Mouse (Mus musculus) CH12.LX (cell line): Measurements from ENCODE around the gene Abhd15. TPM values are rescaled to one million over a fixed set of nuclear protein-coding genes. Genes with fewer than 3 reads are reported as not detected.
"Not testable (repeated sequence)": the region's sequence is repeated elsewhere in the genome, so short reads cannot be mapped to it uniquely, and the experiment has no call there.

Experiments used
- DNase-seq: peaks from one replicate; pipeline ENCODE4 v3.0.0-alpha.2; 2013; ENCODE audit errors: extremely low read depth
- H3K27ac ChIP-seq: 2 replicates; pipeline ENCODE4 v1.5.1; 2012; ENCODE audit warnings: low read depth, mild to moderate bottlenecking, control low read depth, moderate library complexity; ENCODE audit not compliant: insufficient read depth
- H3K27me3 ChIP-seq: replicated peaks from 2 replicates; pipeline ENCODE3; 2012; ENCODE audit warnings: inconsistent platforms
- H3K36me3 ChIP-seq, 2 experiments: replicated peaks in 1 of 2; 2 replicates each; pipeline versions ENCODE3 to v1.6.1; 2012; ENCODE audit warnings: inconsistent platforms in 1 of 2, low read length in 1 of 2, mild to moderate bottlenecking in 1 of 2, mixed read lengths in 1 of 2, moderate library complexity in 1 of 2; ENCODE audit not compliant: control insufficient read depth in 1 of 2, insufficient read depth in 1 of 2
- H3K4me1 ChIP-seq, 2 experiments: 2 replicates each; pipeline ENCODE4 v1.6.1; 2012; ENCODE audit warnings: inconsistent platforms in 1 of 2, moderate library complexity in 1 of 2; ENCODE audit not compliant: insufficient read depth in 2 of 2, control insufficient read depth in 1 of 2
- H3K4me2 ChIP-seq: 2 replicates; pipeline ENCODE4 v1.6.1; 2012; ENCODE audit warnings: low read depth, mild to moderate bottlenecking, control low read depth; ENCODE audit not compliant: poor library complexity, insufficient read depth, severe bottlenecking
- H3K4me3 ChIP-seq, 3 experiments: fragments of 150-350 bp in 1 of 3; sonication (generic) in 1 of 3; replicated peaks in 1 of 3; 2 replicates each; pipeline versions ENCODE3 to v1.5.1; 2011 to 2012; ENCODE audit warnings: low read depth in 2 of 3, low read length in 2 of 3, mild to moderate bottlenecking in 2 of 3, moderate library complexity in 2 of 3, control low read depth in 1 of 3, improper control_type of control experiment in 1 of 3, inconsistent platforms in 1 of 3, mixed read lengths in 1 of 3; ENCODE audit not compliant: poor library complexity in 1 of 3
- H3K79me2 ChIP-seq: replicated peaks from 2 replicates; pipeline ENCODE4 v1.6.1; 2012; ENCODE audit warnings: mild to moderate bottlenecking, moderate library complexity; ENCODE audit not compliant: control insufficient read depth, poor library complexity, insufficient read depth, severe bottlenecking; ENCODE audit errors: extremely low read depth
- H3K9ac ChIP-seq: 2 replicates; pipeline ENCODE4 v1.6.1; 2012; ENCODE audit warnings: low read depth, mild to moderate bottlenecking, control low read depth, moderate library complexity; ENCODE audit not compliant: insufficient read depth
- H3K9me3 ChIP-seq: replicated peaks from 2 replicates; pipeline ENCODE3; 2012; ENCODE audit warnings: low read length, inconsistent platforms, mixed read lengths
- CTCF ChIP-seq, 2 experiments: IDR thresholded peaks in 1 of 2; conservative IDR thresholded peaks in 1 of 2; 2 replicates each; pipeline ENCODE4 v1.5.1; 2011 to 2012; ENCODE audit warnings: low read depth in 2 of 2, low read length in 2 of 2, improper control_type of control experiment in 1 of 2, inconsistent platforms in 1 of 2, mild to moderate bottlenecking in 1 of 2, moderate library complexity in 1 of 2
- EP300 ChIP-seq: IDR thresholded peaks from 2 replicates; pipeline ENCODE4 v1.6.1; 2011; ENCODE audit warnings: low read length, improper control_type of control experiment
- HCFC1 ChIP-seq: IDR thresholded peaks from 2 replicates; pipeline ENCODE4 v1.6.1; 2012; ENCODE audit warnings: low read depth, mild to moderate bottlenecking, inconsistent platforms, low read length, improper control_type of control experiment
- KAT2A ChIP-seq: IDR thresholded peaks from 2 replicates; pipeline ENCODE4 v1.6.1; 2012; ENCODE audit warnings: low read length, improper control_type of control experiment, inconsistent platforms; ENCODE audit not compliant: insufficient replicate concordance
- MAFK ChIP-seq: IDR thresholded peaks from 2 replicates; pipeline ENCODE4 v1.6.1; 2011; ENCODE audit warnings: low read length, improper control_type of control experiment; ENCODE audit not compliant: insufficient replicate concordance
- MAZ ChIP-seq: IDR thresholded peaks from 2 replicates; pipeline ENCODE4 v1.6.1; 2012; ENCODE audit warnings: low read depth, mild to moderate bottlenecking, inconsistent platforms, low read length, improper control_type of control experiment, moderate library complexity
- MXI1 ChIP-seq: IDR thresholded peaks from 2 replicates; pipeline ENCODE4 v1.6.1; 2011; ENCODE audit warnings: mild to moderate bottlenecking, low read depth, low read length, improper control_type of control experiment
- NELFE ChIP-seq: IDR thresholded peaks from 2 replicates; pipeline ENCODE4 v1.6.1; 2011; ENCODE audit warnings: low read depth, low read length, improper control_type of control experiment
- RCOR1 ChIP-seq: conservative IDR thresholded peaks from 2 replicates; pipeline ENCODE4 v1.6.1; 2012; ENCODE audit warnings: low read depth, mild to moderate bottlenecking, inconsistent platforms, low read length, improper control_type of control experiment
- SMC3 ChIP-seq: IDR thresholded peaks from 2 replicates; pipeline ENCODE4 v1.6.1; 2011; ENCODE audit warnings: low read depth, low read length, improper control_type of control experiment
- TBP ChIP-seq: conservative IDR thresholded peaks from 2 replicates; pipeline ENCODE4 v1.6.1; 2011; ENCODE audit warnings: low read depth, low read length, improper control_type of control experiment
- USF1 ChIP-seq: IDR thresholded peaks from 2 replicates; pipeline ENCODE4 v1.6.1; 2014; ENCODE audit warnings: low read depth, mild to moderate bottlenecking, inconsistent platforms, low read length, improper control_type of control experiment
- USF2 ChIP-seq: conservative IDR thresholded peaks from 2 replicates; pipeline ENCODE4 v1.6.1; 2011; ENCODE audit warnings: low read depth, low read length, improper control_type of control experiment
- ZMIZ1 ChIP-seq: IDR thresholded peaks from 2 replicates; pipeline ENCODE4 v1.6.1; 2012; ENCODE audit warnings: low read depth, mild to moderate bottlenecking, inconsistent platforms, low read length, improper control_type of control experiment
- dilution Hi-C: fragments of 300-500 bp; cut with MboI; formaldehyde crosslinking; loops from 2 replicates; pipeline ENCODE4 v1.14.3; 2020; ENCODE audit warnings: low sequenced_read_pairs; ENCODE audit not compliant: extremely low pct_unique_long_range_greater_than_20kb, extremely low pct_ligation_motif_present
- in situ Hi-C: fragments of 300-500 bp; cut with MboI; formaldehyde crosslinking; loops from 3 replicates; pipeline ENCODE4 v1.14.3; 2019; ENCODE audit warnings: low sequenced_read_pairs, low pct_ligation_motif_present, low pct_unique_long_range_greater_than_20kb, mixed read lengths
- polyA plus RNA-seq: library from polyadenylated mRNA; unstranded; fragments of >175 nt; gene quantifications from 2 replicates; pipeline ENCODE4 v1.2.1, GENCODE M21; 2012; ENCODE audit warnings: low read depth; ENCODE audit not compliant: insufficient read length
- total RNA-seq, 2 experiments: library from RNA; depleted of rRNA; stranded (reverse); fragments of 300-350 nt in 1 of 2; fragments of >200 nt in 1 of 2; gene quantifications; 2 replicates each; pipeline ENCODE4 v1.2.3; 2012 to 2014

Abhd15 gene
- total and polyA plus RNA-seq, 3 experiments: 0.11 to 0.38 (median 0.23) TPM

- H3K27me3 ChIP-seq, H3K9ac ChIP-seq, H3K4me3 ChIP-seq, DNase-seq, H3K9me3 ChIP-seq, H3K4me1 ChIP-seq, H3K4me2 ChIP-seq, dilution Hi-C loops, H3K79me2 ChIP-seq, H3K27ac ChIP-seq, in situ Hi-C loops: not testable (repeated sequence)
- peak in 1 of 2 experiments; percentile 29; a peak in 2 of 4 replicates for TF ChIP-seq CTCF (conservative IDR thresholded peaks at IDR 0.05 in 1 of 2, IDR thresholded peaks at IDR 0.05 in 1 of 2; ENCODE audit: low read depth in 2 of 2, low read length in 2 of 2)
- H3K36me3 ChIP-seq: peaks cover 0 to 17% of the 10 kb centered on the region in 2 experiments
Measured at GRCm38 (mm10) chr11:77528420-77528819, 13.5 kb downstream of the Abhd15 start.

- in situ Hi-C loops: no loop called here
- no peak overlapping the region for H3K27ac ChIP-seq
- no peak overlapping the region for H3K4me3 ChIP-seq
- no peaks in the 10 kb centered on the region for H3K4me1 ChIP-seq
- dilution Hi-C loops: no loop called here
- H3K9ac ChIP-seq: no peak overlapping the region
- H3K79me2 ChIP-seq: no peaks in the 10 kb centered on the region
- peaks cover 0 to 26% of the 10 kb centered on the region in 2 experiments for H3K36me3 ChIP-seq
- H3K27me3 ChIP-seq: no peaks in the 10 kb centered on the region
- no peaks in the 10 kb centered on the region for H3K9me3 ChIP-seq
- H3K4me2 ChIP-seq: no peak overlapping the region
- TF ChIP-seq HCFC1: no peak
- no peak for TF ChIP-seq RCOR1
- DNase-seq: no peak
Measured at GRCm38 (mm10) chr11:77529644-77530043, 14.7 kb downstream of the Abhd15 start.

- Histone ChIP-seq H3K79me2 (no peaks in the 10 kb centered on the region), H3K27ac (no peak overlapping the region), H3K27me3 (no peaks in the 10 kb centered on the region), H3K4me3 (no peak overlapping the region), H3K4me1 (no peaks in the 10 kb centered on the region), H3K4me2 (no peak overlapping the region), H3K36me3 (peaks cover 0 to 36% of the 10 kb centered on the region in 2 experiments), H3K9ac (no peak overlapping the region), H3K9me3 (no peaks in the 10 kb centered on the region)
- in situ Hi-C loops: no loop called here
- dilution Hi-C loops: no loop called here
- no peak for TF ChIP-seq SMC3
- TF ChIP-seq USF1: no peak
- TF ChIP-seq MXI1: no peak
- TF ChIP-seq TBP: no peak
- no peak for TF ChIP-seq ZMIZ1
- TF ChIP-seq MAZ: no peak
- no peak for TF ChIP-seq USF2
- TF ChIP-seq MAFK: no peak
- no peak for TF ChIP-seq NELFE
- no peak for TF ChIP-seq EP300
- TF ChIP-seq RCOR1: no peak
- no peak for TF ChIP-seq KAT2A
- no peak for DNase-seq
Measured at GRCm38 (mm10) chr11:77530862-77531261, 15.9 kb downstream of the Abhd15 start.
